Mouse (Mus musculus): Measurements from ENCODE around the gene Hoxa11. TPM values are rescaled to one million over a fixed set of nuclear protein-coding genes. Genes with fewer than 3 reads are reported as not detected.

The Hoxa11 gene
- polyA plus RNA-seq, 1 experiment, result not detected

DNA sequence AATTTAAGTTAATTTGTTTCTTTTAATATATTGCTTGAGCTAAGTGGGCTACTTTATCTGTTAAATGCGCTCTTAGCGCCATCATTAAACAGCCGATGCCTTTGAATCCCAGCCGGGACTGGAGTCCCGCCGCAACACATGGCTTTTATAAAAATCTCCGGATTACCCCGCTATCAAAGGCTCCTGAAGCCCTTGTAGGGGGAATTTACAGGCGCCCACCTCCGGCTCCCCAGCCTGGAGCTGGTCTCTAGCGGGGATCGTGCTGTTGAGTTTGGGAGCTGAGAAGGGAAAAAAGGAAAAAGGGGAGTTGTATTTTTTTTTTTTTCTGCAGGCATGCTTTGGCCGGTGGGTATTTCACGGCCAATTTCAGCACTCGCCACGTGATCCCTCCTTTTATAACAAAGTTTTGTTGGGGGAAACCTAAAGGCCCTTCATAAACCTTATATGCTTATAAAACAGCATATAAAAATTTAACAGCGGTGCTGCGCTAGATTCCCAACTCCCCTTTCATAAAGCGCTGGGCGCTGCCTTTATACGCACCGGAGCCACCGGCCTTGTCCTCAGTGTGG is 1.1 kb downstream of the Hoxa11 start:
- TF ChIP-seq GATA1 (IDR thresholded peaks at IDR 0.05; ENCODE audit: low read length), result no peak

DNA sequence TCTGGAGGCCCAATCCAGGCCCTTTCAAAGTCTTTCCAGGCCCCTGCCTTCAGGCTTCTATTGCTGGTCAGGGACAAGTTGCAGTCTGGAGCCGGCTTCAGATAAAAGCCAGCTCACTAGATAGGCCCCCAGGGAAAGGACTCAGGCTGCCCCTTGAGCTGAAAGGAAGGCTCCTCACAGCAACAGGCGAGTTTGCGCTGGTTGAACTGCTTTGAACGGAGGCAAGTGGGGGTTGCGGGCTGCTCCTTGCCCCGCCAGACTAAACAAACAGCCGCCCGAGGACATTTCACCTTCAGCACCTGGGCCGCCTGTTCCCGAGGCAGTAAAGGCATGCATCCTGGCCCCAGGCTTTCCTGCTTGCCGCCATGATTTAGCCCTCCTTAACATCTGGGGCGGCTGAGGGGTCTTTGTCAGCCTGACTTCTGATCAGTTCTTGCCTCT is 1.9 kb downstream of the Hoxa11 start:
- TF ChIP-seq GATA1 (IDR thresholded peaks at IDR 0.05; ENCODE audit: low read length), result no peak

DNA sequence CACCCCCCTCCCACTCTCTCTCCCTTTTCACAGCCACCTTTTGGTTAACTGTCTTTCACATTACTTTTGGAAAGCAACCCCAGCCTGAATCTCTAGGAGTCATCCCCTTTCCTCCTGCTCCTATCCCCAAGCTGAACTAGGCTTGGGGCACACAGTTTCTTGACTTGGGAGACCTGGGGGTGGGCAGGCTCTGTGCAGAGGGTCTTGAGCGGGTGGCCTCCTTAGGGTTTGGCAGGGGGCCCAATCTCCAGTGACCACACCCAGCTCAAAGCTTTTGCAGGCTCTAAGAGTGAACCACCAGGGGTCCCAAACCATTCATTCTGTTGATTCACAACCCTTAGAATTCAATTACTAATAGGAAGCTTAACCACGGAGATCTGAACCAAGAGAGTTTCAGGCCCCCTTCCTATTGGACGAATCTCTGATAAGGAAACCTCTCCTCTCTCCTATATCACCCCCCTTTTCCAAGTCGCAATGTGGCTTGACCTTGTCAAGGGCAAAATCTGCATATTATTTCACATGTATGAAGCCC is 2.7 kb downstream of the Hoxa11 start:
- TF ChIP-seq GATA1 (IDR thresholded peaks at IDR 0.05; ENCODE audit: low read length), result no peak

DNA sequence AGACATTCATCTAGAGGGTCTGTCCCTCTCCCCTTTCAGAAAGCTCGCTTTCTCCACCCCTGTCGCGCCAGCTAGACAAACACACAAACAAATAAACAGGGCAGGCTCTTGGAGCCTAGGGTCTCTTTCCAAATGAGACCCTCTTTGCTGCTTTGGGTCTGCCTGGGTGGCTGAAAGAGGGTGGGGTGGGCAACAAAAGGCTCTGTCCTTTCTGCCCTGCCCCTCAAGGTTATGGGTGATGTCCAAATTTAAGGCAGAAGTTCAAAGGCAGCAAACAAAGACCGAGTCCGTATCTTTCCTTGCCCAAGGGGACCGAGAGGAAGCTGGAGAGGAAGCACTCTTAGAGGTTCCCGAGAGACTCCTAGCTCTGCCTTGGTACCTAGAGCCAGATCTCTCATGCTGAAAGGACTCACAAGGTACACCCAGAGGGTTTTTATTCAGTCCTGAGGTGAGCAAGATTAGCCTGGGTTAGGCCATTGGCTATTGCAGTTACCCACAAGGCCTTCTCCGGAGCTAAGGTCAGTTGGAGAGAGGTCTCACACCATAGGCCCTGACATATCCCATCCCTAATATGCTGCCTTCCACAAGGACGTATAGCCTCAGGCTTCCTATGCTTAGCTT is 4.5 kb downstream of the Hoxa11 start:
- TF ChIP-seq GATA1 (IDR thresholded peaks at IDR 0.05; ENCODE audit: low read length), result no peak

DNA sequence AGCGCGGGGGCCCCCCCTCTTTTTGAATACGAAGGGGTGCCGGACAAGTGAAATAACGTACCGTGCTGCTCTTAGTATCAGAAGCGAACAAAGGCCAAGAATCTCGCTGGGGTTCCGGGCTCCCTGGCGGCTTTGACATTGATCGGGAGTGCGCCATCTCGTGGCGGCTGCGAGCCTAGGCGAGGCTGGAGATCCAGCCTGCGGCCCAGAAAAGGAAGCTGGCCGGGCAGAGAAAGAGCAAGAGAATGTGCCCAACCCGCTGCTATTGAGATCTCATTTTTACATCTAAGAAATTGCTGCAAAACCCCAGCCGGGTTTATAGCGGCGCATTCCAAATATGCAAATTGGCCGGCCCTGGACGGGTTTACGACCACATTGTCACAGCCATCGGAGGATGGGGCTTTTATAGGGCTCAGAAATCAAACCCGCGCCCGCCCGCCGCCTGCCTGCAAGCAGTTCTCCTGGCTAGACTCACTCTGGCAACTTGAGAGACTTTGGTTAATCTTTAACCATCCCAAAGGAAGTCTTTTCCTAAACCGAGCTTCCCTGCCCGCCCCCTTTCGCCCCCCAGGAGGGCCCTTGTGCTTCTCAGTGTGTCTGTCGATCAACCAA is 5.1 kb downstream of the Hoxa11 start, which contains the start of gene Hoxa10:
TSS of gene Hoxa10 (minus strand) at position 466 of the 612 bp plus-strand sequence.
- TF ChIP-seq GATA1 (IDR thresholded peaks at IDR 0.05; ENCODE audit: low read length), result no peak

DNA sequence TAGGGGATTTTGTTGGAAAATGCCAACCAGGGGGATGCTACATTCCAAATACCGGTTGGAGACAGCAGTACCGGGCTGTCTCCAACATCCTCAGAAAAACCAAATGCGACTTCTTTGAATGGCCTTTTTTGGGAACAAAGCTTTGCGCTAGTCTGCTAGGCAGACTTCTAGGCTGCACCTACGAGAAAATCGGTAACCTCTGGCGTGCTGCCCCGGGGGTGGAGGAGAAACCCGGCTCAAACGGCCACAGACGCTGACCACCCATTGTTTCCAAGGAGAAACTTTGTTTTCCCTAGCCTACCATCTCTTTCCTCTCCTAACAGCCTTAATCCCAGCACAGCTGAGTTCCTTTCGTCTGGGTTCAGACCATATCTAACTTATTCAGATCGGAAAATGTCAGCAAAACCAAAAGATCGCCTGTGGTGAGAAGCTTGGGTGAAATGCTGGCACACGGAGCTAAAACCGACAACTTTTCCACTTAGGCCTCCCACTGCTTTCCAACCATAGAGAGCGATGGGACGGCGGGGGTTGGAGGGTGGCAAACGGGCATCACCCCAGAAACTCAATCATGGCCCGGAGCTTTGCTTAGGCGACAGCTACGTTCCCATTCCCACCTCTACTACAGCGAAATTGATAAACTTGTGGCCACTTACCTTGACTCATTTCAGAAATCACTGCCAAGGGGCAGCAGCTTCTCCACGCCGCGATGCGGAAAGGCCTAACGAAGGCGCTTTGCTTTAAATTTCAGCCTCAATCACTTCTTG is 5.8 kb downstream of the Hoxa11 start:
- no peak for TF ChIP-seq GATA1 (IDR thresholded peaks at IDR 0.05; ENCODE audit: low read length)

DNA sequence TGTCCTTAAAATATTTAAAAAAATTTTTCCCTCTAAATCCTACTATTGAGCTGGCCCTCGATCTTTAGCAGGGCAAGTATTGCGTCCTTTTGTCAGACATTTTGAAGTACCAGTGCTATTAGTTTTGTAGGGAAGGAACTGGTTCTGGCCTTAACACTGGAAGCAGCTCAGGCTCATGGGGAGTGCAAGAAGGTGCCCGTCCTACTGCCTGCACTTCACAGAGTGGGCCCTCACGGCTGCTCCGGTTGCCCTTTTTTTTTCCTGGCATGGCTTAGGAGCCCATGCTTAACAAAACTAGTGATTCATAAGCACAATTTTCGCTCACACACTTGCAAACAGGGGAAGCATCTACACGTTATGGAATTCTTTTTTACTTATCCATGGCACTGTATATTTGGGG is 6.6 kb downstream of the Hoxa11 start:
- no peak for TF ChIP-seq GATA1 (IDR thresholded peaks at IDR 0.05; ENCODE audit: low read length)

DNA sequence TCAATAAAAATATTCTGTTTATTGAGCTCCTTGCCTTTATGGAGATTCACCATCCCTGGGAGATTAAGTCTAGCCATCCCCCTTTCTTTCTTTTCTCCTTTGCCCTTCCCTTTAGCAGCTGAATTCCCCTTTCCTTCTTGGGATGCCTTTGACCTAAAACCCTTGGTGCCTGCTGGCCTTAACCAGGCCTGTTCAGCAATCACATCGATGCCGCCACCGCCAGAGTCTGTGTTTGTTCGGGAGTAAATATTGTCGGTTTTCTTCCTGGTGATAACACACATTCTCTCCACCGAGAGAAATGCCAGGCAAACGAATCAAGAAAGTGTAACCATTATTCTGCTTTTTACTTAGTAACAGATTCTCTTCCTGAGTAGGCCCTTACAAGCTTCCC is 7.5 kb downstream of the Hoxa11 start:
- TF ChIP-seq GATA1 (IDR thresholded peaks at IDR 0.05; ENCODE audit: low read length), result no peak

DNA sequence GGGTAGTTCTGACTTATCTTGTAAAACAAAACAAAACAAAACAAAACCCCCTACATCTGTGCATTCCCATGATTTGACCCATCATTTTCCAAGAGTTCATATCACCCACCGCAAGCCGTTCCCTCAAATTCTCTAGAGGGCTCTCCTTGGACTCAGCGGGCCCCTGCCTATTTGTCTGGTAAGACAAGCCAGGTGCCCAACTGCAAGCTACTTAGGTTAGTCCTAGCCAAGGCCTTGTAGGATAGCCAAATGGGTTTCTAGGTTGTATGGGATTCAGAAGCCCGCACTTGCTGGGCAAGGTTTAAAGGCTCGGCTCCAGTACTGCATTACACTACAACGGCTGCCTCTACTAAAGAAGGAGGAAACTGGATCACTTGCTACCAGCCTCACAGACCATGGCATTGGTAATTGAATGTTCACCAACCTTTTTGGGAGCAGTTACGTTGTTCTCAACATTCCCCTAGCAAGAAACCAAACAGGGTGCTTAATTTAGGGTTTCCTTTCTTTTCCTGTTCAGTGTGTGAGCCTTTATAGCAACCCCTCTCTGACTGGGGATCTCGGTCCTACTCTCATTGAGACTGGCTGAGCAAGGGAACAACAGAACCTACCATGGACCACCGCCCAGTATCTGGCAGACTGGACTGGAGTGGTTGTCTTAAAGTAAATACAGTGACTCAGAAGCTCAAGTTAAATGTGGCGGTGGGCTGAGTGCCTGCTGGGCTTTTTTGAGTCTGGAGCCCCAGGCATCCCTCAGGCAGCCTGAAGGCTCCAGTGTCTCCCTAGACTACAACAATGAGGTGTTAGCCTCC is 8.1 kb downstream of the Hoxa11 start:
- TF ChIP-seq GATA1 (IDR thresholded peaks at IDR 0.05; ENCODE audit: low read length), result no peak

DNA sequence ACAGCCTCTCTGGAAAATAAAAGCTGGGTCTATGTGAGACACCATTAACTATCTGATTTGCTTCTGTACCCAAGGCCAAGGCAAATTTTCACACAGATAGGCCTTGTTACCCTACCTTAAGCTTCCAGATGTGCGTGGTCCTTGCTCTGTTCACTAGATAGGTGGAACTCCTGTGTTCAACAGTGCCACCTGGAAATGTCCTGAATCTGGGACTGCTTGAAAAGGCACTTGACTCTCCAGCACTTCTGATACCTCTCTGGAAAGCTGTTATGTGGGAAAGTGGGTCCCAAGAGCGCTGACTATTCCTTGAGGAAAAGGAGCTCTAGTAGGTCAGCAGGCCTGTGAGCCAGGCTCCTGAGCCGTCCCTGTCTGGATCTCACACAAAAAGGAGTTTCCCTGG is 8.8 kb downstream of the Hoxa11 start:
- TF ChIP-seq GATA1 (IDR thresholded peaks at IDR 0.05; ENCODE audit: low read length), result no peak

DNA sequence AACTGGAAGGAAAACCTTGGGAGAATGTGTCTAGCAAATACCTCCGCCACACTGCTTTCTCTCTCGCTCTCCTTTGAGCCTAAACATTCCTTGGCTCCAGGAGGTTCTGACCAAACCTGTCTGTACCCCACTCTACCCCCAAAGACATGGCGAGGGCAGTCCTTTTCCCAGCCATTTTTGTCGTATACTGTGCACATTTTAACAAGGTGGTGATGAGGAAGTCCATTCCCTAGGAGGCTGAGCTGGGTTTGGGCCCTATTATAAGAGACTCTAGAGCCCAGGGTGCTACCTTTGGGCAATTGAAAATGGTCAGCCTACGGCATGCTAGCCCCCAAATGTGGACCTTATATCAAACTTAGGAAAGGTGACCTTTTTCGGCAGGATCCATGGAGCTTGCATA is 9.7 kb downstream of the Hoxa11 start:
- no peak for TF ChIP-seq GATA1 (IDR thresholded peaks at IDR 0.05; ENCODE audit: low read length)

DNA sequence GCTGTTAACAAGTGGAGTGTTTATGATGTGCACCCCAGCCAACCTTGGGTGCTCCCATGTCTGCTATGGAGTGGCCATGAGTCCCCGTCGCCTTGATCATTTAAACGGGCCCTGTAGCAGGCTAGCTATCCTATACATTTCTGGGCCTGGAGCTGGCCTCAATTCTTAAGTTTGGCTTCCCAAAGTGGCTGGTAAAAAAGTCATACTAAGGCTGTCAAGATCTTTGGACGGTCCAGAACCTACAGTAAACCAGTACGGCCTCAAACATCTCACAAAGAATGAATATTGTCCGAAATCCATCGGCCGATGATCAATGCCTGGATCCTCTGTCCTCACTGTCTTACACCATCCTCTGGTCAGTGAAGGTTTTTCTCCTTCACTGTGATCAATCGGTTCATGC is 10.3 kb downstream of the Hoxa11 start:
- TF ChIP-seq GATA1 (IDR thresholded peaks at IDR 0.05; ENCODE audit: low read length), result no peak

DNA sequence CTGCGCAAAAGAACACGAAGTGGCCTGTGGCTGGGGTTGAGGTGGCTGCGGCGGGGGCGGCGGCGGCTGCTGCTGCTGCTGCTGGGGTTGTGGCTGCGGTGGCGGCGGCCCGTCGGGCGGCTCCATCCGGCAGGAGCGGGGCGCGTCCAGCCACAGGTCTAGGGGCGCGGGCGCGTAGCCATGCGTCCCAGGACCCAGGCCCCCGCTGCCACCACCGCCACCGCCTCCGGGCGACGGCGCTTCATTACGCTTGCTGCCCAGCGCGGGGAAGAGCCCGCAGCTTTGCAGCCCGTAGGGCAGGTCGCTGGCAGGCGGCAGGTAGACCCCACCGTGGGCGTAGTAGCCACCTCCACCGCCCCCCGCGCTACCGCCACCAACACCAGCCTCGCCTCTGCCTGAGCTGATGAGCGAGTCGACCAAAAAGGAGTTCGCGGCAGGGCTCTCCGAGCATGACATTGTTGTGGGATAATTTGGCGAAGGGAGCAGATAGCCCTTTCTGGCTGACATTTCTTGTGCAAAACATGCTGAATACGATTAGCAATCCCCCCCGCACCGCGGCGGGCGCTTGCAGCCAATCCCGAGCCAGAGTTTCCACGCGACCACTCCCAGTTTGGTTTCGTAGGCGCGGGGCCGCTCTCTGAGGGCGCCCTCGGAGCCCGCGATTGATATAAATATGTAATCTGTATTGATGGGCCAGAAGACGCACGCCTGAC is 11.0 kb downstream of the Hoxa11 start:
- no peak for TF ChIP-seq GATA1 (IDR thresholded peaks at IDR 0.05; ENCODE audit: low read length)

DNA sequence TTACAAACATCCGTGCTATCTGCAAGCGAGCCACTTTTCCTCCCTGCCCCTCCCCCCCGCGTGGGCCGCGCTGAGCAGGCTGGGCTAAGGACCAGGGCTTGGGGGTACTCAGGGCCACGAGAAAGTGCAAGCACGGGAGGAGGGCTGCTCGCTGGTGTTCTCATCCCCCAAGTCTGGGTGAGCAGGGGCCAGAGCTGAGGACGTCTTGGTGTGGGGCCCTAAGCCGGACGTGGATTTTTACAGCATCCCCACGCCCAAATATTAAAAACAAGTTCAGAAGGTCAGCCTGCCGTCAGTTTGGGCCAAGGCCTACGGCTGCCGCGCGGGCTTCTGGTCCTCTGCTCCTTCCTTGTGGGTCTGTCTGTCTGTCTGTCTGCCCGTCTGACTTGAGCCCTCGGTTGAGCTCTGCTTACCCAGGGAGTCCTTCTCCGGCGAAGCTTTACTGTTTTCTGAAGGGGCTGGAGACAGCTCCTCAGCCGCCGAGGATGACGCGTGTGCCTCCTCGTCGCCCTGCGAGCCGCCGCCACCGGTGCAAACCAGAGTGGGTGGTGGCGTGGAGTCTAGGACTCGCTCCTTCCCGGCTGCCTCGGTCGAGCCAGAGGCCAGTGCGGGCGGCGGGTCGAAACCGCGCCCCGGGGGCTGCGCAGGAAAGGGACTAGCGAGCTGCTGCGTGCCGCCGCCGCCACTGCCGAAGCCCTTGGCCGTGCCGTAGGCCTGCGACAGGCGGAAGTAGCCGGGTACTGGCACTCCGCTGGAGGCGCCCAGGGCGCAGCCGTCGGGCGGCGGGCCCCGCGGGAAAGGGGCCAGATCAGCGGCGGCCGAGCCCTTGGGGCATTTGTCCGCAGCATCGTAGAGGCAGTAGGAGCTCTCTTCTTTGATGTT is 11.8 kb downstream of the Hoxa11 start:
- no peak for TF ChIP-seq GATA1 (IDR thresholded peaks at IDR 0.05; ENCODE audit: low read length)
